Mouse (Mus musculus): ENCODE measurements around the gene Aldh9a1. TPM values are rescaled to one million over a fixed set of nuclear protein-coding genes. Genes with fewer than 3 reads are reported as not detected.

Gene Aldh9a1
- 73.0 TPM for polyA plus RNA-seq (2017; shearing (Covaris generic))

DNA sequence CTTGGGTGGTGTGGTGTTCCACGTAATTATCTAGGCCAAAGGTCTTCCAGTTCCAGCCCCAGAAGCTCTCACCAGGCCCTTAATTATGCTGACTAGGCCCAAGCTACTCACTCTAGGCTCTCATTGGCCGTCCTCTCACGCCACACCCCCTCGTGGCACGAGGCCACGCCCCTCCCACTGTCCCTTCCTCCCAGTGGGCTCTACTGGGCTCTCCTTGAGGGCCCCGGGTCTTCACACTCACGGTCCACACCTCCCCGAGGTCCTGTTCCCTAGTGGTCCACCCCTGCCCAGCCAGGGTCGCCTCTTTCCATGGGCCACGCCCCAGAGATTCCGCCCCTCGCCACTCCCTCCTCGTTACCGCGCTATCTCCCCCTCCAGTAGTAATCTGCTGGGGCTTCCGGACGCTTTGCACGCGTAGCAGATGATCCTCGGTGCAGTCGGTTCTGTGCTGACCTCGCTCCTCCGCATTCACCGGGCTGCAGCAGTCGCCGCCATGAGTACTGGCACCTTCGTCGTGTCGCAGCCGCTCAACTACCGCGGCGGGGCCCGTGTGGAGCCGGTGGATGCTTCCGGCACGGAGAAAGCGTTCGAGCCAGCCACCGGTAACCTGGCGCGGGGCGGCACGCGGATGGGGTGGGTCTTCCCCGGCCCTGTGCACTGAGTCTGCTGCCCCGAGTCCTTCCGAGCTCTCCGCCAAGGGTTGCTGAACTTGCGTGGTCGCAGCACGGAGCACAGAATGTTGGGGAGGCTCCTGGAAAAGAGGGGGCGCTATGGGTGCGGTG, at the start of gene Aldh9a1:
Aldh9a1 (plus strand) TSS at position 177 of the 782 bp plus-strand sequence.

DNA sequence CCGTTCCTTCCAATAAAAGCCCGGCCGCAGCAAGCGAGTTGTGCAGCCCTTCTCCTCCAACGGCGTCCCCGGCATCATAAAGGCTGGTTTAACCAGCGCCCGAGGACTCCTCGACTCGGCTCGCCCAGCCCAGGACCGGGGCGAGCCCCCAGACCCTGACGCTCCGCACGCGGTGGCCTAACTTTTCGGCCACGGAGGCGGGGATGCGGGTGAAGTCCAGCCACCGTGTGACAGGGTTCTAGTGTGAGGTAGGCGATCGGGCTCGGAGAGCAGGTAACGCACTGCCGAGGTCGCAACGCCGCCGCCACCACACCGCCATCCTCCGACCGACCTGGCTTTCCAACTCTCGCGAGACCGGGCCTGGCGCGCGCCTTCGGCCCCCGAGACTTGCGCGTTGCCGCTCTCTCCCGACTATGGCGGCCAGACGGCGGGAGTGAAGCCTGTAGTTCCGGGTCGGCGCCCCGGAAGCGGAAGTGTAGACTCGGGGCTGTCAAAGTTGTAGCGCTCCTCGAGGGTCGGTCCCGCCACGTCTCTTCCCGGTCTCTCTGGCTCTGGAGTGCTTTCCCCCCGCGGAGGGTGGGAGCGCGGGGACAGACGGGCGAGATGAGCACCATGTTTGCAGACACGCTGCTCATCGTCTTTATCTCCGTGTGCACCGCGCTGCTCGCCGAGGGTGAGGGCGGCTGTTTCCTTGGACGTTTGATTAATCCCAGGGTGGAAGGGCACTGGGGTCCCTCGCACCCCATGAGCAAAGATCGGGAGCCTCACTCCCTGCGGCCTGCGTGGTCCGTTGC, 41.3 kb upstream of the Aldh9a1 start, which contains the start of gene Tmco1:
Tmco1 (plus strand) TSS at position 118 of the 794 bp plus-strand sequence.

DNA sequence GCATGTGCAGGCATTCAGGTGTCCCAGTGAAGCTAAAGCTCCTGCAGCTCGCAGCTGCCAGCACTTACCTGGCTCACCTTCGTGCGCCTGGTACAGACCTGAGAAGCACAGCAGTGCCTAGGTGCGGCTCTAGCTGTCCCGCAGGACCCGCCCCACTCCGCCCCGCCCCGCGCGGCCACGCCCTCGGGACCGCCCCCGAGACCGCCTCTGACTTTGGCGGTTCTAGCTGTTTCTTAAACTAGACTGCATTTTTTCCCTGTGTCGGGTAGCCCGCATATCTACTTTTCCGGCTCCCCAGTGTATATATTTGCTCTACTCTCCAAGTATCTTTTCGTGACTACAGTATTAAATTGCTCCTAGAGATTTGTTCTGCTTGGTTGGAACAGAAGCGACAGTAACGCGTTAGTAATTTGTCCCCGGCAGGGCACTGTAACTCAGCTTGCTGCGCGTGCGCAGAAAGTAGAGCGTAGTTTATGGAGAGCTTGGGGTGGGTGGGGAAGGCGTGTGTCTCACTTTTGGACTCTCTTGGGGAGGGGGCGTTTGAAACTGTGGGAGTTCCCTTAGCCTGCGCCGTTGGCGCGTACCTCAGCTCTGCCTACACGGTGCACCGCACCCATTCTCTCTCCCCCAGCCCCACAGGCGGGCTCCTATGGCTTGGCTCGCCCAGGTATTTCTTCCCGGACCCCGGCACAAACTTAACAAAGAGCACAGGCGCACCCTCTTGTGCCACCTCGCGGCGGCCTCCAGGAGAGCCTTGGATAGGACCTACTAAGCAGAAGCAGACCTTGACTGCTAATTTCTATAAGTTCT, 44.1 kb downstream of the Aldh9a1 start, which contains the start of gene Mgst3:
Mgst3 (minus strand) TSS at position 159 of the 810 bp plus-strand sequence.

Other genes starting within 250 kb of the Aldh9a1 start
- 38.4 TPM for gene Uck2, start 64.7 kb upstream of the Aldh9a1 start, polyA plus RNA-seq (2017; shearing (Covaris generic))
- gene Tmco1, start 41.6 kb upstream of the Aldh9a1 start, polyA plus RNA-seq (2017; shearing (Covaris generic)), result 101 TPM
- gene Mgst3, start 43.9 kb downstream of the Aldh9a1 start, polyA plus RNA-seq (2017; shearing (Covaris generic)), result 3.6 TPM
- not detected for gene Lrrc52, start 116.8 kb downstream of the Aldh9a1 start, polyA plus RNA-seq (2017; shearing (Covaris generic))
- gene Rxrg, start 248.4 kb downstream of the Aldh9a1 start, polyA plus RNA-seq (2017; shearing (Covaris generic)), result not detected

All from inflammation-experienced regulatory T-cells, adult 16 weeks (primary cell).